Mouse (Mus musculus) neural tube, embryonic 15.5 days (tissue): ENCODE results near the gene Dpy19l3. TPM values are rescaled to one million over a fixed set of nuclear protein-coding genes. Genes with fewer than 3 reads are reported as not detected.
A peak's percentile ranks its signal among the peaks of the same experiment; 100 is the strongest.

Experiments used
- ATAC-seq: fragments of 200-750 bp; cut with Nextera tagmentation; 2 replicates; pipeline ENCODE4 v1.8.0; 2017; ENCODE audit warnings: mild to moderate bottlenecking, moderate TSS enrichment, moderate library complexity; ENCODE audit not compliant: low FRiP score
- H3K27ac ChIP-seq: fragments of 300-500 bp; sonication (generic); replicated peaks from 2 replicates; pipeline ENCODE4 v1.5.1; 2015; ENCODE audit warnings: mild to moderate bottlenecking, inconsistent platforms
- H3K27me3 ChIP-seq: fragments of 300-500 bp; sonication (generic); replicated peaks from 2 replicates; pipeline ENCODE4 v1.6.1; 2015; ENCODE audit warnings: inconsistent platforms
- H3K36me3 ChIP-seq: fragments of 300-500 bp; sonication (generic); 2 replicates; pipeline ENCODE4 v1.6.1; 2015; ENCODE audit warnings: inconsistent platforms
- H3K4me1 ChIP-seq: fragments of 300-500 bp; sonication (generic); 2 replicates; pipeline ENCODE4 v1.6.1; 2015; ENCODE audit warnings: inconsistent platforms
- H3K4me2 ChIP-seq: fragments of 300-500 bp; sonication (generic); 2 replicates; pipeline ENCODE4 v1.6.1; 2015; ENCODE audit warnings: inconsistent platforms, mild to moderate bottlenecking, moderate library complexity
- H3K4me3 ChIP-seq: fragments of 300-500 bp; sonication (generic); replicated peaks from 2 replicates; pipeline ENCODE4 v1.5.1; 2015; ENCODE audit warnings: mild to moderate bottlenecking, inconsistent platforms
- H3K9ac ChIP-seq: fragments of 300-500 bp; sonication (generic); replicated peaks from 2 replicates; pipeline ENCODE4 v1.6.1; 2015; ENCODE audit warnings: mild to moderate bottlenecking, inconsistent platforms
- H3K9me3 ChIP-seq: fragments of 300-500 bp; sonication (generic); replicated peaks from 2 replicates; pipeline ENCODE4 v1.6.1; 2016; ENCODE audit warnings: inconsistent platforms
- WGBS: fragments of 180-500 bp; shearing (Covaris S2); methylation state at CpG from one replicate; pipeline ENCODE4 v1.1.7; 2015; ENCODE audit warnings: mixed read lengths; 5-methylcytosine and 5-hydroxymethylcytosine counted together
- polyA plus RNA-seq: library from polyadenylated mRNA; unstranded; fragments of >200 nt; fragmentation: Nextera tagmentation; extraction: Ambion mirVana; gene quantifications from 2 replicates; pipeline ENCODE4 v1.2.1, GENCODE M21; 2015

Gene Dpy19l3
- polyA plus RNA-seq, 1 experiment from 2014 or later: 42.1 TPM

- no peak overlapping the region for H3K4me2 ChIP-seq
- no peak overlapping the region for H3K4me3 ChIP-seq
- no peak for ATAC-seq
- H3K27me3 ChIP-seq: no peaks in the 10 kb centered on the region
- H3K9ac ChIP-seq: no peak overlapping the region
- H3K36me3 ChIP-seq: peaks cover 74% of the 10 kb centered on the region
- WGBS: 86% methylated on average over 12 of the region's 12 CpGs
- H3K4me1 ChIP-seq: no peaks in the 10 kb centered on the region
- no peak overlapping the region for H3K27ac ChIP-seq
- no peaks in the 10 kb centered on the region for H3K9me3 ChIP-seq
Measured at GRCm38 (mm10) chr7:35746686-35747396, 7.4 kb downstream of the Dpy19l3 start.

DNA sequence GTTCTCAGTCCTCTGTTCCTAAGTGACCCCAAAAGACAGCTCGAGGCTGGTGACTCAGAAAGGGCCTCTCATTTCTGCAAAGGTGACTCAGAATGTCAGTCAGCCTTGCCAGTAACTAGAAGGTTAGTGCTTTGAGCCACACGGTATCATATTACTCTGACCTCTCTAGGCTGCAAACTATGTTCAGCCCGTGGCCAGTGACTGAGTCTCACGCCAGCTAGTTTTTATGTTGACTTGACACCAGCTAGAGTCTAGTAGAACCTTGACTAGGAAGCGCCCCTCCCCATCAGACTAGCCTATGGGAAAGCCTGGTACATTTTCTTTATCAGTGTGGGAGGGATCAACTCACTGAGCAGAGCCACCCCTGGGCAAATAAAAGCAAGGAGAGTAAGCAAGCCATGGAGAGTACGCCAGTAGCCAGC is 9.0 kb downstream of the Dpy19l3 start:
- H3K4me2 ChIP-seq: no peak overlapping the region
- no peak overlapping the region for H3K27ac ChIP-seq
- no peak overlapping the region for H3K9ac ChIP-seq
- no peak overlapping the region for H3K4me3 ChIP-seq
- no peaks in the 10 kb centered on the region for H3K27me3 ChIP-seq
- 92% methylated on average over 6 of the region's 6 CpGs for whole genome bisulfite sequencing
- peaks cover 66% of the 10 kb centered on the region for H3K36me3 ChIP-seq
- no peaks in the 10 kb centered on the region for H3K4me1 ChIP-seq
- H3K9me3 ChIP-seq: no peaks in the 10 kb centered on the region
- ATAC-seq: no peak

- H3K4me3 ChIP-seq: no peak overlapping the region
- H3K9me3 ChIP-seq: no peaks in the 10 kb centered on the region
- no peak overlapping the region for H3K4me2 ChIP-seq
- no peak overlapping the region for H3K27ac ChIP-seq
- WGBS: 96% methylated on average over 9 of the region's 9 CpGs
- no peaks in the 10 kb centered on the region for H3K27me3 ChIP-seq
- no peaks in the 10 kb centered on the region for H3K4me1 ChIP-seq
- ATAC-seq: no peak
- no peak overlapping the region for H3K9ac ChIP-seq
- H3K36me3 ChIP-seq: peaks cover 65% of the 10 kb centered on the region
Measured at GRCm38 (mm10) chr7:35744771-35745170, 9.5 kb downstream of the Dpy19l3 start.

DNA sequence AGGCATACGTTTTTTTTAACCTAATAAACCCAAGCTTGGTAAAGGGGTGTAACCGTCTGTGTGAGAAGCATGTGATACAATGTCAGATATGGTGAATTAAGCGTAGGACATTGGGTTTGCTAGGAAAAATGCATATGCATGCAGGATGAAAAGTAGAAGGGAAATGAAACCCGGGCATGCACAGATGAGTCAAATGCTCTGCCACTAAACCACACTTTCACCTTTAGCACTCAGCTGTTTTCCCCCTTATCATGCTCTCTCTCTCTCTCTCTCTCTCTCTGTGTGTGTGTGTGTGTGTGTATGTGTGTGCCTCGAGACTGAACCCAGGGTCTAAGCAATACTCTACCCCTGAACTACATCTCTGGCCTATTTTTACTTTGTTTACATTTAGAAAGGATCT is 11.9 kb downstream of the Dpy19l3 start:
- no peaks in the 10 kb centered on the region for H3K4me1 ChIP-seq
- no peak for ATAC-seq
- no peak overlapping the region for H3K27ac ChIP-seq
- no peaks in the 10 kb centered on the region for H3K9me3 ChIP-seq
- 88% methylated on average over 5 of the region's 5 CpGs for WGBS
- peaks cover 51% of the 10 kb centered on the region for H3K36me3 ChIP-seq
- no peak overlapping the region for H3K9ac ChIP-seq
- no peak overlapping the region for H3K4me2 ChIP-seq
- no peaks in the 10 kb centered on the region for H3K27me3 ChIP-seq
- H3K4me3 ChIP-seq: no peak overlapping the region

- 71% methylated on average over 5 of the region's 5 CpGs for WGBS
- Histone ChIP-seq H3K4me3 (no peak overlapping the region), H3K27me3 (no peaks in the 10 kb centered on the region), H3K9me3 (no peaks in the 10 kb centered on the region), H3K36me3 (peaks cover 46% of the 10 kb centered on the region), H3K27ac (no peak overlapping the region; the same call in 1 of the 2 replicates), H3K9ac (no peak overlapping the region), H3K4me2 (no peak overlapping the region), H3K4me1 (no peaks in the 10 kb centered on the region)
- no peak for ATAC-seq
Measured at GRCm38 (mm10) chr7:35741858-35742257, 12.4 kb downstream of the Dpy19l3 start.

GRCm38 (mm10) chr7:35740489-35741230 is 13.6 kb downstream of the Dpy19l3 start:
- H3K36me3 ChIP-seq: peaks cover 39% of the 10 kb centered on the region
- H3K4me3 ChIP-seq: no peak overlapping the region
- 42% methylated on average over 5 of the region's 5 CpGs for WGBS
- no peak overlapping the region for H3K27ac ChIP-seq
- ATAC-seq: no peak
- no peak overlapping the region for H3K9ac ChIP-seq
- no peak overlapping the region for H3K4me2 ChIP-seq
- no peaks in the 10 kb centered on the region for H3K9me3 ChIP-seq
- H3K4me1 ChIP-seq: no peaks in the 10 kb centered on the region
- no peaks in the 10 kb centered on the region for H3K27me3 ChIP-seq

DNA sequence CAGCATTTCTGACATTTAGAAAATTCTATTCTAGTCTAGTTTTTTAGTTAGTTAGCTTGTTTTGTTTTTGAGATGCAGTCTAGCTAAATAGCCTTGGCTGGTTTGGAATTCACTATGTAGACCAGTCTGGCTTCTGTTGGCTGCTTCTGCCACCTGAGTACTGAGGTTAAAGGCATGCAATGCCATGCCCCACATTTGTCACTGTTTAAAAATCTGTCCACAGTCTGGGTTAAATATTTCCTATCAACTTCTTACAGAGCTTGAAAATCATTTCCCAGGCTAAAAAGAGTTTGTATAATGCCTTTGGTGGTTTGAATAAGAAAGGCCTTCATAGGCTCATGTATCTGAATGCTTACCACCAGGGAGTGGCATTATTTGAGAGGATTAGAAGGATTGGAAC is 15.4 kb downstream of the Dpy19l3 start:
- Histone ChIP-seq H3K27ac (no peak overlapping the region), H3K9me3 (no peaks in the 10 kb centered on the region), H3K4me2 (no peak overlapping the region), H3K9ac (no peak overlapping the region), H3K4me3 (no peak overlapping the region), H3K36me3 (peaks cover 33% of the 10 kb centered on the region), H3K27me3 (no peaks in the 10 kb centered on the region), H3K4me1 (peaks cover 1% of the 10 kb centered on the region; the same call in 1 of the 2 replicates)
- ATAC-seq: no peak

DNA sequence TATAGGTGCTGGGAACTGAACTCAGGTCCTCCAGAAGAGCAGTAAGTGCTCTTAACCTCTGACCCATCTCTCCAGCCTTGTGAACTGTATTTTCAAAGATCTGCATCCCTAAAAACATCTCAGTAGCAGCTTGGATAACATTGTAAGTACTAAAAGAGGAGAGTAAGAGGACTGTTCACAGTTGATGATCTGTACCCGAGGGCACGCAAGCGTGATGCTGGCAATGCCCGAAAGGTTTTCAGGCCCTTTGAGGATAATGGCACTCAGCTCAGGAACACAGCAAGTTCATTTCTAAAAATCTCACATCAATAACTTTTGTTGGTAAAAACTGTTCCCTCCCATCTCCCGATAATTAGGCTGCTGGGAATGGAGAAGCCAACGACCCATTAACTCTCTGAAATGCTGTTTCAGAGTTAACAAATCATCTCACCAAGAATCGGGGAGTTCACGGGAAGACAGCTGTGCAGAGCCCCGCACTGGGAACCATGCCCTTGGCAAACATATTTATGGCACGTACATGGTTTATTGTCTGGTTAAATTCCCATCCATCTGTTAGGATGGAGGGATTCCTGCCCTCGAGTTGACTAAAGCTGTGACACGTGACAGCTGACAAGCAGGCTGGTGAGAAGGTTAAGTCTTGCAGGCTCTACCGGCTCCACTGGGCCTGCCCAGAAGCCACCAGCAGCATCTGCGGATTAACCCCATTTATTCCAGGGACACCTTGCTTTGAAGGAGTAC is 20.8 kb downstream of the Dpy19l3 start:
- Histone ChIP-seq H3K9me3 (no peaks in the 10 kb centered on the region), H3K36me3 (peaks cover 24% of the 10 kb centered on the region), H3K4me3 (no peak overlapping the region), H3K4me2 (no peak overlapping the region), H3K4me1 (peaks cover 18% of the 10 kb centered on the region; the same call in 1 of the 2 replicates), H3K27me3 (no peaks in the 10 kb centered on the region), H3K9ac (no peak overlapping the region), H3K27ac (peak overlapping the region; percentile 42)
- 36% methylated on average over 14 of the region's 14 CpGs for WGBS
- ATAC-seq: peak; percentile 33; the same call in 1 of the 2 replicates

DNA sequence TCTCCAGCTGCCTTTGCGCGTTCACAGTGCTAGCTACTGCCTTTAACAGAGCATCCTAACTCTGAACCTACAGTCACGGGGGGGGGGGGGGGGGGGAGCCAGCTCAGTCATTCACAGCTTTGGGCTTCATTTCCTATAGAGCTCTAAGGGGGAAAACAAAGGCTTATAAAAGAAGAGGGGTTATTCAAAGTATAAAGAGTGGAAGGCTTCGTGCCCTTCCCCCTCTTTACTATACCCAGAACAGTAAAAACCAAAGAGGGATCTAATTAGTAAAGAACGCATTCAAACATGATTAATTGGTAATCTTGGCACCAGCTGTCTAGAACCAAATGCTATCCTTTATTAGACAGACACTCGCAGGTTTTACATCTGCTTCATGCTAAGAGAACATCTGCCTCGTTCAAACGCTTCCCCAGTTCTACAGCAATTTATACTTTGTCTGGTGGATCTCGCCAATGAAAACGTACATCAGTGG is 21.6 kb downstream of the Dpy19l3 start:
- H3K4me3 ChIP-seq: no peak overlapping the region
- H3K4me1 ChIP-seq: peaks cover 18% of the 10 kb centered on the region; the same call in 1 of the 2 replicates
- peak; percentile 32 for ATAC-seq
- no peak overlapping the region for H3K9ac ChIP-seq
- no peaks in the 10 kb centered on the region for H3K27me3 ChIP-seq
- no peak overlapping the region; the same call in 1 of the 2 replicates for H3K27ac ChIP-seq
- no peak overlapping the region for H3K4me2 ChIP-seq
- no peaks in the 10 kb centered on the region for H3K9me3 ChIP-seq
- H3K36me3 ChIP-seq: peaks cover 23% of the 10 kb centered on the region
- WGBS: 27% methylated on average over 10 of the region's 10 CpGs

- Histone ChIP-seq H3K36me3 (peaks cover 20% of the 10 kb centered on the region), H3K4me2 (no peak overlapping the region), H3K27ac (no peak overlapping the region), H3K4me1 (peaks cover 18% of the 10 kb centered on the region; the same call in 1 of the 2 replicates), H3K27me3 (no peaks in the 10 kb centered on the region), H3K4me3 (no peak overlapping the region), H3K9ac (no peak overlapping the region), H3K9me3 (no peaks in the 10 kb centered on the region)
- ATAC-seq: no peak
- WGBS: 82% methylated on average over 9 of the region's 9 CpGs
Measured at GRCm38 (mm10) chr7:35729621-35730031, 24.6 kb downstream of the Dpy19l3 start.

GRCm38 (mm10) chr7:35728376-35728775 is 25.9 kb downstream of the Dpy19l3 start:
- H3K4me1 ChIP-seq: peaks cover 12% of the 10 kb centered on the region; the same call in 1 of the 2 replicates
- no peak for ATAC-seq
- no peak overlapping the region for H3K4me3 ChIP-seq
- H3K27ac ChIP-seq: no peak overlapping the region
- peaks cover 25% of the 10 kb centered on the region for H3K36me3 ChIP-seq
- 94% methylated on average over 12 of the region's 12 CpGs for WGBS
- H3K27me3 ChIP-seq: no peaks in the 10 kb centered on the region
- H3K9ac ChIP-seq: no peak overlapping the region
- no peak overlapping the region for H3K4me2 ChIP-seq
- H3K9me3 ChIP-seq: no peaks in the 10 kb centered on the region
